Mouse (Mus musculus) ES-E14 (cell line): ENCODE results near the gene Shisa9. TPM values are rescaled to one million over a fixed set of nuclear protein-coding genes. Genes with fewer than 3 reads are reported as not detected.

Experiments used
- DNase-seq: peaks from one replicate; pipeline ENCODE4 v3.0.0-alpha.2; 2013; ENCODE audit warnings: low read depth, low spot score
- H3K27ac ChIP-seq: 2 replicates; pipeline ENCODE4 v1.5.1; 2012; ENCODE audit warnings: low read depth, mild to moderate bottlenecking, low read length, moderate library complexity, mixed read lengths; ENCODE audit not compliant: poor library complexity, insufficient read depth, severe bottlenecking
- H3K36me3 ChIP-seq: 2 replicates; pipeline ENCODE4 v1.6.1; 2012; ENCODE audit warnings: mild to moderate bottlenecking, low read length, moderate library complexity, mixed read lengths; ENCODE audit not compliant: control insufficient read depth, poor library complexity, insufficient read depth, severe bottlenecking
- H3K4me1 ChIP-seq, 2 experiments: fragments of 150-350 bp in 1 of 2; sonication (generic) in 1 of 2; 2 replicates each; pipeline ENCODE4 v1.6.1; 2012; ENCODE audit warnings: low read length in 2 of 2, mild to moderate bottlenecking in 1 of 2, mixed read lengths in 1 of 2; ENCODE audit not compliant: control insufficient read depth in 2 of 2, insufficient read depth in 2 of 2, poor library complexity in 1 of 2
- H3K4me3 ChIP-seq, 2 experiments: fragments of 150-350 bp in 1 of 2; sonication (generic) in 1 of 2; 2 replicates each; pipeline ENCODE4 v1.5.1; 2012; ENCODE audit warnings: low read length in 2 of 2, low read depth in 1 of 2, mild to moderate bottlenecking in 1 of 2, mixed read lengths in 1 of 2; ENCODE audit not compliant: insufficient read depth in 1 of 2, poor library complexity in 1 of 2, severe bottlenecking in 1 of 2
- H3K9ac ChIP-seq: 2 replicates; pipeline ENCODE4 v1.6.1; 2012; ENCODE audit warnings: low read depth, mild to moderate bottlenecking, low read length, mixed read lengths; ENCODE audit not compliant: poor library complexity, insufficient read depth, severe bottlenecking
- H3K9me3 ChIP-seq: fragments of 150-350 bp; sonication (generic); 2 replicates; pipeline ENCODE4 v1.6.1; 2012; ENCODE audit warnings: low read depth, mild to moderate bottlenecking, low read length; ENCODE audit not compliant: control insufficient read depth, insufficient read depth
- CHD2 ChIP-seq: IDR thresholded peaks from 2 replicates; pipeline ENCODE4 v1.6.1; 2014; ENCODE audit warnings: mild to moderate bottlenecking, low read depth, low read length, inconsistent platforms
- HCFC1 ChIP-seq: IDR thresholded peaks from 2 replicates; pipeline ENCODE4 v1.6.1; 2012; ENCODE audit warnings: low read length, inconsistent platforms, borderline replicate concordance; ENCODE audit not compliant: insufficient read depth
- MAFK ChIP-seq: IDR thresholded peaks from 2 replicates; pipeline ENCODE4 v1.6.1; 2014; ENCODE audit warnings: mild to moderate bottlenecking, low read depth, low read length, inconsistent platforms; ENCODE audit not compliant: insufficient read depth
- ZC3H11A ChIP-seq: IDR thresholded peaks from 2 replicates; pipeline ENCODE4 v1.6.1; 2012; ENCODE audit warnings: low read depth, mild to moderate bottlenecking, inconsistent platforms, low read length, borderline replicate concordance
- ZNF384 ChIP-seq: IDR thresholded peaks from 2 replicates; pipeline ENCODE4 v1.6.1; 2012; ENCODE audit warnings: low read depth, low read length, inconsistent platforms
- in situ Hi-C, 2 experiments: fragments of 600-800 bp; cut with MboI; formaldehyde crosslinking; loops; one replicate each; pipeline ENCODE4 v1.15.1; 2025; ENCODE audit warnings: low sequenced_read_pairs in 2 of 2, inconsistent platforms in 1 of 2; ENCODE audit not compliant: unreplicated experiment in 2 of 2
- total RNA-seq: library from RNA; depleted of rRNA; stranded (reverse); fragments of 300-350 nt; gene quantifications from 2 replicates; pipeline ENCODE4 v1.2.3, GENCODE M21; 2012

Gene Shisa9
- total RNA-seq, 1 experiment: not detected

- no peak for DNase-seq
- Histone ChIP-seq H3K4me3 (no peak overlapping the region), H3K9me3 (no peaks in the 10 kb centered on the region), H3K4me1 (no peaks in the 10 kb centered on the region), H3K36me3 (no peaks in the 10 kb centered on the region), H3K9ac (no peak overlapping the region), H3K27ac (no peak overlapping the region)
- no peak for TF ChIP-seq MAFK
- no peak for TF ChIP-seq CHD2
- TF ChIP-seq HCFC1: no peak
- no peak for TF ChIP-seq ZC3H11A
- TF ChIP-seq ZNF384: no peak
- in situ Hi-C loops: no loop called here
These were observed 111.5 kb downstream of the Shisa9 start for GRCm38 (mm10) chr16:12095365-12095764.

- no peaks in the 10 kb centered on the region for H3K4me1 ChIP-seq
- no peak for TF ChIP-seq ZC3H11A
- no peak for TF ChIP-seq MAFK
- TF ChIP-seq ZNF384: no peak
- TF ChIP-seq CHD2: no peak
- TF ChIP-seq HCFC1: no peak
- no peak for DNase-seq
- H3K9me3 ChIP-seq: no peaks in the 10 kb centered on the region
- no peaks in the 10 kb centered on the region for H3K36me3 ChIP-seq
- in situ Hi-C loops: no loop called here
- H3K4me3 ChIP-seq: no peak overlapping the region
- no peak overlapping the region for H3K27ac ChIP-seq
- H3K9ac ChIP-seq: no peak overlapping the region
These were observed 124.5 kb downstream of the Shisa9 start for GRCm38 (mm10) chr16:12108436-12108835.

GRCm38 (mm10) chr16:12110851-12111437, 127.0 kb downstream of the Shisa9 start:
- in situ Hi-C loops: no loop called here
- Histone ChIP-seq H3K36me3 (no peaks in the 10 kb centered on the region), H3K4me3 (no peak overlapping the region), H3K9me3 (no peaks in the 10 kb centered on the region), H3K4me1 (no peaks in the 10 kb centered on the region), H3K27ac (no peak overlapping the region), H3K9ac (no peak overlapping the region)
- TF ChIP-seq ZNF384: no peak
- no peak for TF ChIP-seq ZC3H11A
- DNase-seq: no peak

- no peak for DNase-seq
- no peak for TF ChIP-seq HCFC1
- no peak for TF ChIP-seq MAFK
- TF ChIP-seq ZC3H11A: no peak
- no peak for TF ChIP-seq ZNF384
- TF ChIP-seq CHD2: no peak
- in situ Hi-C loops: no loop called here
These were observed 130.5 kb downstream of the Shisa9 start for GRCm38 (mm10) chr16:12114396-12114795.

More at GRCm38 (mm10) chr16:12114396-12114795, 130.5 kb downstream of the Shisa9 start:
- no peaks in the 10 kb centered on the region for H3K36me3 ChIP-seq
- no peaks in the 10 kb centered on the region for H3K9me3 ChIP-seq
- no peaks in the 10 kb centered on the region for H3K4me1 ChIP-seq
- no peak overlapping the region for H3K4me3 ChIP-seq
- H3K27ac ChIP-seq: no peak overlapping the region
- H3K9ac ChIP-seq: no peak overlapping the region
